In genomic region chr9:37347988-37348642, GRCm38 (mm10) we compare ENCODE assay signal across 8 mouse cellular contexts. TPM values are rescaled to one million over a fixed set of nuclear protein-coding genes. Genes with fewer than 3 reads are reported as not detected.
A peak's percentile ranks its signal among the peaks of the same experiment; 100 is the strongest.
DNase-seq lines count a peak whose midpoint lies in the region; ATAC-seq lines count a peak whose summit lies in the region.

Ccdc15 (minus strand) TSS chr9:37348432.

- peaks cover 9% of the 10 kb centered on the region for H3K4me1 ChIP-seq in lung, embryonic 16.5 days (replicated peaks; ENCODE audit: control insufficient read depth, insufficient read depth, low read length)

- peak within 1 kb of the TSS; percentile 94 for H3K9ac ChIP-seq in lung, embryonic 16.5 days (ENCODE audit: low read length)

- H3K27ac ChIP-seq in lung, embryonic 16.5 days (ENCODE audit: low read length), result peak within 1 kb of the TSS; percentile 95

- H3K4me2 ChIP-seq in lung, embryonic 16.5 days (ENCODE audit: low read depth, low read length), result peak within 1 kb of the TSS; percentile 91

- WGBS in lung, embryonic 16.5 days, result under 1% methylated on average over 41 of the region's 41 CpGs

- no peaks in the 10 kb centered on the region for H3K27me3 ChIP-seq in lung, embryonic 16.5 days (ENCODE audit: control insufficient read depth, insufficient read depth, low read depth, low read length)

- ATAC-seq in hematopoietic stem cell, adult 5-6 weeks (replicated peaks in 1 of 2; ENCODE audit: insufficient read depth in 1 of 2, low FRiP score in 2 of 2, low TSS enrichment in 1 of 2, low read depth in 1 of 2, poor library complexity in 2 of 2, severe bottlenecking in 2 of 2), result peak; percentile 97 to 98
- peak; percentile 100 for ATAC-seq in lung, embryonic 16.5 days (ENCODE audit: low read depth)

- peak within 1 kb of the TSS; percentile 89 for H3K4me3 ChIP-seq in lung, embryonic 16.5 days (ENCODE audit: low read length)

- no peaks in the 10 kb centered on the region for H3K9me3 ChIP-seq in lung, embryonic 16.5 days (ENCODE audit: control insufficient read depth, low read length)

- no peaks in the 10 kb centered on the region for H3K36me3 ChIP-seq in lung, embryonic 16.5 days (ENCODE audit: control insufficient read depth, insufficient read depth, low read length)

- peak; percentile 89 for DNase-seq in MEL-GATA-1-ER (ENCODE audit: extremely low read depth, low read depth)
- DNase-seq in cerebellum, adult 8-10 months, result peak; percentile 96
- DNase-seq in forelimb bud, embryonic 11.5 days (ENCODE audit: low read depth, low spot score), result peak; percentile 96
- DNase-seq in layer of hippocampus, adult 9-10 months (ENCODE audit: low spot score), result peak; percentile 89
- peak; percentile 91 for DNase-seq in ovary, postnatal 10 days (ENCODE audit: low spot score)
- peak; percentile 97 to 98 for DNase-seq in thymus, postnatal 10 days (ENCODE audit: low spot score in 2 of 2)

RNA-seq across cellular contexts. Expression of gene Ccdc15, which starts in this region (rescaled TPM):
- 18.2 and 20.9 TPM in 2 replicates for total RNA-seq in hematopoietic stem cell, adult 5-6 weeks (2017)
- polyA plus RNA-seq in lung, embryonic 16.5 days (2015; fragmentation: Nextera tagmentation; extraction: Ambion mirVana), result 7.6 TPM in 2 replicates

Comparison
In these comparisons a context has a peak if more than half of its experiments do, and no peak if none do; other contexts are left out.
1. Peak in every context shown above with its lines: DNase-seq, ATAC-seq, H3K4me3 ChIP-seq and H3K27ac ChIP-seq.